8 mouse cellular contexts compared by ENCODE assay signal in genomic region chr15:80704267-80704666, GRCm38 (mm10). TPM values are rescaled to one million over a fixed set of nuclear protein-coding genes. Genes with fewer than 3 reads are reported as not detected.
DNase-seq lines count a peak whose midpoint lies in the region; ATAC-seq and TF ChIP-seq lines count a peak whose summit lies in the region.

No protein-coding gene starts in this region.

- H3K27me3 ChIP-seq in embryonic facial prominence, embryonic 11.5 days (ENCODE audit: control insufficient read depth, insufficient read depth, low read length), result no peaks in the 10 kb centered on the region
- no peaks in the 10 kb centered on the region for H3K27me3 ChIP-seq in heart, adult 2 months (ENCODE audit: control insufficient read depth, insufficient read depth, low read length)
- no peaks in the 10 kb centered on the region for H3K27me3 ChIP-seq in kidney, adult 2 months (replicated peaks; ENCODE audit: control insufficient read depth, insufficient read depth, low read length)
- no peaks in the 10 kb centered on the region for H3K27me3 ChIP-seq in liver, adult 2 months (ENCODE audit: control insufficient read depth, insufficient read depth, low read length)
- no peaks in the 10 kb centered on the region; the same call in 1 of the 2 replicates for H3K27me3 ChIP-seq in splenic B cell, adult 2 months (ENCODE audit: control insufficient read depth, insufficient read depth, low read length, poor library complexity, severe bottlenecking)

- no peak overlapping the region for H3K9ac ChIP-seq in embryonic facial prominence, embryonic 11.5 days (replicated peaks; ENCODE audit: low read length)
- no peak overlapping the region for H3K9ac ChIP-seq in heart, adult 2 months (ENCODE audit: low read depth, low read length)
- H3K9ac ChIP-seq in liver, adult 2 months (ENCODE audit: low read depth, low read length), result no peak overlapping the region

- no peaks in the 10 kb centered on the region for H3K36me3 ChIP-seq in embryonic facial prominence, embryonic 11.5 days (replicated peaks; ENCODE audit: control insufficient read depth, insufficient read depth, low read depth, low read length)
- H3K36me3 ChIP-seq in heart, adult 2 months (ENCODE audit: control insufficient read depth, insufficient read depth, low read length), result no peaks in the 10 kb centered on the region
- no peaks in the 10 kb centered on the region for H3K36me3 ChIP-seq in kidney, adult 2 months (ENCODE audit: control insufficient read depth, insufficient read depth, low read length)
- H3K36me3 ChIP-seq in liver, adult 2 months (ENCODE audit: control insufficient read depth, insufficient read depth, low read length), result no peaks in the 10 kb centered on the region
- no peaks in the 10 kb centered on the region for H3K36me3 ChIP-seq in splenic B cell, adult 2 months (ENCODE audit: control insufficient read depth, insufficient read depth, low read length, poor library complexity, severe bottlenecking)

- TF ChIP-seq CTCF in heart, adult 2 months (IDR thresholded peaks at IDR 0.05), result peak; percentile 85
- TF ChIP-seq CTCF in kidney, adult 2 months (conservative IDR thresholded peaks at IDR 0.05; ENCODE audit: insufficient read depth, insufficient read length, low read depth, low read length), result peak; percentile 98
- TF ChIP-seq CTCF in liver, adult 2 months (IDR thresholded peaks at IDR 0.05; ENCODE audit: low read depth, low read length), result peak; percentile 98

- no peaks in the 10 kb centered on the region for H3K9me3 ChIP-seq in embryonic facial prominence, embryonic 11.5 days (replicated peaks; ENCODE audit: control insufficient read depth, low read length)

- peak; percentile 90 for TF ChIP-seq EP300 in heart, adult 2 months (IDR thresholded peaks at IDR 0.05; ENCODE audit: insufficient read depth, low read depth, low read length)

- intact Hi-C loops in heart, adult 2 months (cut with DNase I), result loop anchor here (1.0 to 2.0 kb wide), 4 partner anchors 364 to 613 kb away; partner anchors contain the start of genes Rpl3 and Syngr1

- ATAC-seq in embryonic facial prominence, embryonic 11.5 days (replicated peaks; ENCODE audit: insufficient number of reproducible peaks, low FRiP score, low TSS enrichment, low read depth), result peak; percentile 80; the same call in 1 of the 2 replicates
- ATAC-seq in monocyte, adult 5-6 weeks (replicated peaks; ENCODE audit: insufficient number of reproducible peaks, low FRiP score, low TSS enrichment, poor library complexity, severe bottlenecking), result peak; percentile 83

- no peak for TF ChIP-seq POLR2A in heart, adult 2 months (IDR thresholded peaks at IDR 0.05; ENCODE audit: insufficient read depth, low read depth, low read length)
- no peak for TF ChIP-seq POLR2A in kidney, adult 2 months (IDR thresholded peaks at IDR 0.05; ENCODE audit: low read depth, low read length)
- TF ChIP-seq POLR2A in liver, adult 2 months (IDR thresholded peaks at IDR 0.05; ENCODE audit: extremely low read depth, insufficient read depth, low read length), result no peak

- DNase-seq in 416B (ENCODE audit: low read depth), result peak; percentile 83
- DNase-seq in adrenal gland, postnatal 10 days, result peak; percentile 87
- DNase-seq in embryonic facial prominence, embryonic 11.5 days (ENCODE audit: low spot score), result peak; percentile 86
- DNase-seq in heart, adult 2 months, result peak; percentile 74 to 75
- peak; percentile 93 for DNase-seq in kidney, adult 2 months
- DNase-seq in liver, adult 2 months (ENCODE audit: extremely low read depth, low read depth, low spot score), result peak; percentile 86
- peak; percentile 90 for DNase-seq in splenic B cell, adult 2 months (ENCODE audit: low read depth, low spot score)

- H3K4me2 ChIP-seq in embryonic facial prominence, embryonic 11.5 days (ENCODE audit: low read depth, low read length), result no peak overlapping the region

- no peaks in the 10 kb centered on the region for H3K4me1 ChIP-seq in embryonic facial prominence, embryonic 11.5 days (ENCODE audit: control insufficient read depth, insufficient read depth, low read length)
- H3K4me1 ChIP-seq in heart, adult 2 months (ENCODE audit: control insufficient read depth, insufficient read depth, low read length), result peaks cover 3% of the 10 kb centered on the region
- peaks cover 18% of the 10 kb centered on the region for H3K4me1 ChIP-seq in kidney, adult 2 months (ENCODE audit: control insufficient read depth, insufficient read depth, low read length)
- peaks cover 5% of the 10 kb centered on the region for H3K4me1 ChIP-seq in liver, adult 2 months (ENCODE audit: control insufficient read depth, insufficient read depth, low read length)

- H3K27ac ChIP-seq in embryonic facial prominence, embryonic 11.5 days (replicated peaks; ENCODE audit: low read depth, low read length), result no peak overlapping the region
- no peak overlapping the region for H3K27ac ChIP-seq in heart, adult 2 months
- no peak overlapping the region for H3K27ac ChIP-seq in kidney, adult 2 months (ENCODE audit: insufficient read depth, low read depth, low read length)
- no peak overlapping the region for H3K27ac ChIP-seq in liver, adult 2 months (replicated peaks; ENCODE audit: insufficient read depth, low read depth, low read length)

- WGBS in embryonic facial prominence, embryonic 11.5 days, result 2% methylated on average over 7 of the region's 7 CpGs
- 7% methylated on average over 7 of the region's 7 CpGs for WGBS in heart, adult 2 months
- WGBS in kidney, adult 2 months, result 7% methylated on average over 7 of the region's 7 CpGs
- WGBS in liver, adult 2 months, result 7% methylated on average over 7 of the region's 7 CpGs

- H3K79me2 ChIP-seq in heart, adult 2 months (replicated peaks; ENCODE audit: control insufficient read depth, insufficient read depth, low read length), result no peaks in the 10 kb centered on the region
- H3K79me2 ChIP-seq in liver, adult 2 months (ENCODE audit: control insufficient read depth, insufficient read depth, low read length), result no peaks in the 10 kb centered on the region

- H3K4me3 ChIP-seq in embryonic facial prominence, embryonic 11.5 days (ENCODE audit: low read depth, low read length), result no peak overlapping the region
- H3K4me3 ChIP-seq in heart, adult 2 months, result no peak overlapping the region
- H3K4me3 ChIP-seq in kidney, adult 2 months (ENCODE audit: insufficient read depth, low read depth, low read length), result no peak overlapping the region
- H3K4me3 ChIP-seq in liver, adult 2 months (ENCODE audit: insufficient read depth, low read depth, low read length), result no peak overlapping the region

RNA-seq across cellular contexts. Expression of gene Tnrc6b, which starts 6.8 kb away (rescaled TPM):
- total RNA-seq in adrenal gland, postnatal 10 days (2021), result 10 to 100 TPM; 44.6 to 66.8 TPM
- 11.5 and 11.8 TPM in 2 replicates for polyA plus RNA-seq in embryonic facial prominence, embryonic 11.5 days (2014; fragmentation: Nextera tagmentation; extraction: Ambion mirVana)
- total RNA-seq in heart, adult 2 months (2021), result 10 to 100 TPM; 43.7 to 48.1 TPM
- polyA plus RNA-seq in heart, adult 2 months (2012; rRNA removed), result 9.4 and 13.1 TPM in 2 replicates
- polyA plus RNA-seq in kidney, adult 2 months (2012; rRNA removed), result 12.1 and 14.2 TPM in 2 replicates
- 18.2 and 19.7 TPM in 2 replicates for total RNA-seq in liver, adult 2 months (2014; rRNA removed)
- 6.1 and 7.3 TPM in 2 replicates for polyA plus RNA-seq in liver, adult 2 months (2012; rRNA removed)
- 42.3 to 110 TPM (median 48.2 TPM) in 3 replicates for total RNA-seq in monocyte, adult 5-6 weeks (2017)

RNA-seq across cellular contexts. Expression of gene Fam83f, which starts 32.6 kb away (rescaled TPM):
- total RNA-seq in adrenal gland, postnatal 10 days (2021), result 1 to 10 TPM; 1.5 to 2.0 TPM
- 1.3 and 1.8 TPM in 2 replicates for polyA plus RNA-seq in embryonic facial prominence, embryonic 11.5 days (2014; fragmentation: Nextera tagmentation; extraction: Ambion mirVana)
- not detected for total RNA-seq in heart, adult 2 months (2021)
- 0.09 and 0.21 TPM in 2 replicates for polyA plus RNA-seq in heart, adult 2 months (2012; rRNA removed)
- polyA plus RNA-seq in kidney, adult 2 months (2012; rRNA removed), result 2.8 and 3.1 TPM in 2 replicates
- 0.28 and 0.67 TPM in 2 replicates for total RNA-seq in liver, adult 2 months (2014; rRNA removed)
- 1.0 and 1.6 TPM in 2 replicates for polyA plus RNA-seq in liver, adult 2 months (2012; rRNA removed)
- total RNA-seq in monocyte, adult 5-6 weeks (2017), result 0.10 to 0.57 TPM in 2 of 3 replicates, not detected in the other
